Mouse (Mus musculus) kidney, embryonic 16.5 days (tissue): ENCODE results near the gene Rbm39. TPM values are rescaled to one million over a fixed set of nuclear protein-coding genes. Genes with fewer than 3 reads are reported as not detected.
"Not testable (repeated sequence)": the region's sequence is repeated elsewhere in the genome, so short reads cannot be mapped to it uniquely, and the experiment has no call there.

ENCODE experiments used
- ATAC-seq: fragments of 200-750 bp; cut with Nextera tagmentation; 2 replicates; pipeline ENCODE4 v1.8.0; 2017; ENCODE audit warnings: moderate TSS enrichment; ENCODE audit not compliant: low FRiP score, low TSS enrichment
- H3K27ac ChIP-seq: fragments of 300-500 bp; sonication (generic); 2 replicates; pipeline ENCODE4 v1.5.1; 2014; ENCODE audit warnings: low read length
- H3K27me3 ChIP-seq: fragments of 300-500 bp; sonication (generic); 2 replicates; pipeline ENCODE4 v1.6.1; 2014; ENCODE audit warnings: low read length, control low read depth, mixed read lengths; ENCODE audit not compliant: insufficient read depth
- H3K36me3 ChIP-seq: fragments of 300-500 bp; sonication (generic); 2 replicates; pipeline ENCODE4 v1.6.1; 2014; ENCODE audit warnings: low read length, control low read depth, mixed read lengths; ENCODE audit not compliant: insufficient read depth
- H3K4me1 ChIP-seq: fragments of 300-500 bp; sonication (generic); 2 replicates; pipeline ENCODE4 v1.6.1; 2014; ENCODE audit warnings: low read length, control low read depth, mixed read lengths; ENCODE audit not compliant: insufficient read depth
- H3K4me2 ChIP-seq: fragments of 300-500 bp; sonication (generic); replicated peaks from 2 replicates; pipeline ENCODE4 v1.6.1; 2014; ENCODE audit warnings: low read depth, low read length
- H3K4me3 ChIP-seq: fragments of 300-500 bp; sonication (generic); 2 replicates; pipeline ENCODE4 v1.5.1; 2014; ENCODE audit warnings: mild to moderate bottlenecking, low read length
- H3K9ac ChIP-seq: fragments of 300-500 bp; sonication (generic); replicated peaks from 2 replicates; pipeline ENCODE4 v1.6.1; 2014; ENCODE audit warnings: low read length
- H3K9me3 ChIP-seq: fragments of 300-500 bp; sonication (generic); 2 replicates; pipeline ENCODE4 v1.6.1; 2016; ENCODE audit warnings: low read length, control low read depth
- WGBS: fragments of 180-500 bp; shearing (Covaris S2); extraction: QIAGEN DNeasy Blood & Tissue Kit; methylation state at CpG from one replicate; pipeline ENCODE4 v1.1.7; 2014; 5-methylcytosine and 5-hydroxymethylcytosine counted together
- polyA plus RNA-seq: library from polyadenylated mRNA; unstranded; fragments of >200 nt; fragmentation: Nextera tagmentation; extraction: Ambion mirVana; gene quantifications from 2 replicates; pipeline ENCODE4 v1.2.1, GENCODE M21; 2015

Rbm39 gene
- polyA plus RNA-seq, 1 experiment from 2014 or later, result 569 TPM

DNA sequence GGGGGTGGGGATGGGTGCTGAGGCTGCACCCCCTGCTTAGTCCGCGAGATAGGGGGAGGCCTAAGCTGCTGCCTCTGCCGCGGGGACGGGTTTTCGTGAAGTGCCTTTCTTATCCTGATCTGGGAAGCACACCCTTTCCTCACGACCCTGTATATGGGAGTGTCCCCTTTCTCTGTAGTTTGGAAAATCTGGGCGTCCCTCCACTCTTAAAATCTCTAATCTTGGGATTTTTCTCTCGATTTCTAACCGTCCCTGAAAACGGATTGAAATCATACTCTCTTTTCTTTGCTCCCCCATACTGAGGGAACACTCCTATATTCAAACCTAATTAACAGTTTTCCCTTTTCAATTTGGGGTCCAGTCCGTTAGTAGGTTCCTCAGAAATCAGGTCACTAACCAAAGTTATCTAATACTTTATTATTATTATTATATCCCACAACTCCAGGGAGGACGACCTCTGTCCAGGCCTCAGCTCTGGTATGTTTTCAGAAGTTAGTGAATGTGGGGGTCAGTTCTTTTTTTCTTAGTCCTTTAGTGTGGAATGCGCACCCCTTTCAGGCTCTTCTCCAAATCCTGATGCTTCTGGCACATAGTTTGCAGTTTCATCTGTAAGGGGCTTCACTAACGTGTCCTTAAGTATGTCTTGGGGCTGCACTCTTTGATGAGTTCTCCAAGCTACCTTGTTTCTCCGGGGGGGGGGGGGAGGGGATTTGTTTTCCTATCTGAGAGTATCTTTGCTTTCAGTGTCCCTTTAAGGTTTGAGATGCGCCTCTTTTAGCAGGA is 17.3 kb upstream of the Rbm39 start:
- no peak for ATAC-seq
- 5% methylated on average over 17 of the region's 17 CpGs for WGBS

DNA sequence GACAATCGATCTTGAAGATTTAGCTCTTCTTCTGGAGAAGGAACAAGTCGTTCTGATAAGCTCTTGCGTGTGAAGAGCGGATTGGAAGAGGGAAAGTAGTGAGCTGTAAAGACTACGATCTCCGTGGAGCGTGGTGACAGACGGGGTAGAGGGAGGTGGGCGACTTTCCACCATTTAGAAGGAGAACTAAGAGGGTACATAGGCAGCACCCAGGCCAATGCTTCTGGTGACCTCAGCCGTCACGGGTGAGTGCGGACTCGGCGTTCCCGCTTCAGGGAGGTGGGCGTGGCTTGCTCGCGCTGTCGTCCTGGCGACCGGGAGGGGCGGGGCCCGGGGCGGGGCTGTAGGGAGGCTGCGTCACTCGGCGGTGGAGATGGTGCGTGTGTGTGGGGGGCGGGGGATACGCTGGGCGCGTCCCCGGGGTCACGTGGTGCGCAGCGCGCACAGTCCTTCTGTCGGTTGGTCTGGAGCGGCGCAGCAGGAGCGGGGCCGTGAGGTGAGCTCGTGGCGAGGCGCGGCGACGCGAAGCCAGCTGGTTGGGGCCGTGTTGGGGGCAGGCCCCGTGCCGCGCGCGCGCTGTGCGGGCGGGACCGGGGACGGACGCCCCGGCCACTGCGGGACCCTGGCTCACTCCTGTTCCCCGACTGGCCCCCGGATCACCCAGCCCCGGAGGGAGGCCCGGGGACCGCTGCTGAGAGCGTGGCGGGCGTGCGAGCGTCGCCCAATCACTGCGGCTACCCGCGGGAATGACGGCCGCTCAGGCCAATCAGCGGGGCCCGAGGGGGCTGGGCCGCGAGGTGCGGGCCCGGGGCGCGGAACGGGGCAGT is 16.5 kb upstream of the Rbm39 start, which contains the start of gene Phf20:
TSS of gene Phf20 (plus strand) at position 165 of the 827 bp plus-strand sequence.
- Histone ChIP-seq H3K9ac (peak within 1 kb of the TSS; percentile 91), H3K36me3 (peaks cover under 1% of the 10 kb centered on the region; the same call in 1 of the 2 replicates), H3K27ac (peak within 1 kb of the TSS; percentile 97), H3K9me3 (no peaks in the 10 kb centered on the region), H3K4me3 (peak within 1 kb of the TSS; percentile 80), H3K4me1 (peaks cover 35% of the 10 kb centered on the region), H3K4me2 (peak within 1 kb of the TSS; percentile 82), H3K27me3 (no peaks in the 10 kb centered on the region)
- under 1% methylated on average over 68 of the region's 88 CpGs for WGBS
- peak; percentile 98 for ATAC-seq

More for the DNA sequence above, 17.3 kb upstream of the Rbm39 start:
- peak overlapping the region; percentile 97 for H3K27ac ChIP-seq
- H3K4me1 ChIP-seq, result peaks cover 35% of the 10 kb centered on the region
- peak overlapping the region; percentile 82 for H3K4me2 ChIP-seq
- H3K4me3 ChIP-seq, result peak overlapping the region; percentile 80
- H3K9me3 ChIP-seq, result no peaks in the 10 kb centered on the region
- peaks cover 4% of the 10 kb centered on the region; the same call in 1 of the 2 replicates for H3K36me3 ChIP-seq
- peak overlapping the region; percentile 91 for H3K9ac ChIP-seq
- H3K27me3 ChIP-seq, result no peaks in the 10 kb centered on the region

DNA sequence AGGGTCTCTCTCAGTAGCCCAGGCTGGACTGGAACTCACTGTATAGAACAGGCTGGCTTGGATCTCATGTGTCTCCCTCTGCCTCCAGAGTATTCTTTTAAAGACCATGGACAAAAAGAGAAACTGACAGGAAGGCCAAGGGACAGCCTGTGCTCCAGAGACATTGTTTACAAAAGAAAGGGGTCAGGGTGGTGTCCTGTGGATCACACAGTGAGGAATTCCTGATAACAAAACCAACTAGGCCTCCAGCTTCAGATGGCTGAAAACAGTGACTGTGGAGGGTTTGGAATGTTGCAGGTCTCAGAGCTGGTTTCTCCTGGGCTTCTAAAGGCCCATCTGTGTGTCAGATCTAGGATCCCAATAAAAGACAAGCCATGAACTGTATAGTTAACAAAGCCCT is 14.5 kb upstream of the Rbm39 start:
- Histone ChIP-seq H3K4me3 (no peak overlapping the region), H3K27me3 (no peaks in the 10 kb centered on the region), H3K36me3 (no peaks in the 10 kb centered on the region), H3K27ac (no peak overlapping the region), H3K9me3 (no peaks in the 10 kb centered on the region), H3K4me1 (peaks cover 25% of the 10 kb centered on the region), H3K9ac (no peak overlapping the region), H3K4me2 (no peak overlapping the region)
- ATAC-seq, result no peak

DNA sequence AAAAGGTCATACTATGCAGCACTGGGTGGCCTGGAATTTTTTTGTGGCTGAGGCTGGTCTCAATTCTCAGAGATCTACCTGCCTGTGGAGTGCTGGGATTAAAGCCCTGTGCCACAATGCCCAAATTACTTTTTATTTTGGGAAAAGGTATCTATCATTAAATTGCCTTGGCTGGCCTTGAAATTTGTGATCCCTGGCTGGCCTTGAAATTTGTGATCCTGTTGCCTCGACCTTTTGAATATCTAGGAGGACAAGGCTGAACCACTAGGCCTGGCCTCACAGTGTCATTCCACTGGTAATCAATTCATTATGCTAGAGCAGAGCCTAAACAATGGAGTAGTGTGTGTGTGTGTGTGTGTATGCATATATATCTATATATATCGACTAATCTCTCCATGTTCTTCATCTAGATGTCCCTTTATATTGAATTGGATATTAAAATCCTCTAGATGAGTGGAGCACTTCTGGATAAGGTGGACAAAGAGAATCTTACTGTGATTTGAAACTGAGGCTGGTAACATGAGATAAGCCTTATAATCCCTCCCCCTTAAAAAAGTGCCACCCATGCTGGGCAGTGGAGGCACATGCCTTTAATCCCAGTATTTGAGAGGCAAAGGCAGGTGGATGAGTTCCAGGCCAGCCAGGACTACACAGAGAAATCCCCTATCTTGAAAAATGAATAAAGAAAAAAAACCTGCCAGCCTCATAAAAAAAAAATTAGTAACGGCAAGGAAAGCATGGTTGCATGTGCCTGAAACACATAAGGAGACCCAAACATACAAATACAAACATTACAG is 13.2 kb upstream of the Rbm39 start:
- H3K36me3 ChIP-seq, result no peaks in the 10 kb centered on the region
- H3K27me3 ChIP-seq, result no peaks in the 10 kb centered on the region
- H3K4me2 ChIP-seq, result no peak overlapping the region
- 82% methylated on average over 3 of the region's 3 CpGs for WGBS
- H3K4me1 ChIP-seq, result peaks cover 14% of the 10 kb centered on the region
- ATAC-seq, result no peak
- H3K4me3 ChIP-seq, result no peak overlapping the region
- no peak overlapping the region for H3K27ac ChIP-seq
- H3K9me3 ChIP-seq, result no peaks in the 10 kb centered on the region
- no peak overlapping the region for H3K9ac ChIP-seq

DNA sequence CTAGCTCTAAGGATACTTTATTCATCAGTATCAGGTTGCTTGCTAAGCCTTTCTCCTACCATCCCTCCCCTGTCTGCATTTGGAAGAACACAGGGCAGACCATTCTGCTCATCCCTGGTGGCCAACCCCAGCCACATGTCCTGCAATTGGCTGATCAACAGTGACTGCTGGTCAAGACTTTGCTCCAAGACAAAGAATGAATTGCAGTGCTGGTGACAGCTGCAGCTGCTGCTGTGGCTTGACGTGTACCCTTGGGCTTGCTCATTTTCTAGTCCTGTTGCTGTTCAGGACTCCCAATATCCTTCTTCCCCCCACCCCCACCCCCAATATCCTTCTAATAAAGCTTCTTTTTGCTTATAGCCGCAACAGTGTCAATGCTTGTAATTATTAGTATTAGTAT is 12.0 kb upstream of the Rbm39 start:
- H3K9ac ChIP-seq, result no peak overlapping the region

DNA sequence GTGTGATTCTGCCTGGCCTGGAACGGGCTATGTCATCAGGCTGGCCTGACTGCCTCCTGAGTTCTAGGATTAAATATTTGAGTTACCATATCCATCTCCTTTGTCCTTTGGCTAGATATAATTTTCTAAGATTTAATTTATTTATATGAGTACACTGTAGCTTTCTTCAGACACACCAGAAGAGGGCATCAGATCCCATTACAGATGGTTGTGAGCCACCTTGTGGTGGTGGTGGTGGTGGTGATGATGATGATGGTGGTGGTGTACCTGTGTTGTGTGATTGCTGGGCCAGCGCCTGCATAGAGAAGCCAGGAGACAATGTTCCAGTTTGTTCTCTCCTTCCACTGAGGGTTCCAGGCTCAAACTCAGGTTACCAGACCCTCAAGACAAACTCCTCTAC is 11.5 kb upstream of the Rbm39 start:
- Histone ChIP-seq H3K4me3 (no peak overlapping the region), H3K27me3 (no peaks in the 10 kb centered on the region), H3K9ac (no peak overlapping the region), H3K9me3 (no peaks in the 10 kb centered on the region), H3K36me3 (no peaks in the 10 kb centered on the region), H3K4me2 (no peak overlapping the region), H3K4me1 (peaks cover 6% of the 10 kb centered on the region; the same call in 1 of the 2 replicates), H3K27ac (no peak overlapping the region)
- ATAC-seq, result no peak
- WGBS, result 90% methylated on average over 2 of the region's 2 CpGs

More for the DNA sequence above, 12.0 kb upstream of the Rbm39 start:
- Histone ChIP-seq H3K27ac (no peak overlapping the region), H3K4me1 (peaks cover 6% of the 10 kb centered on the region; the same call in 1 of the 2 replicates), H3K4me2 (no peak overlapping the region), H3K27me3 (no peaks in the 10 kb centered on the region), H3K9me3 (no peaks in the 10 kb centered on the region), H3K4me3 (no peak overlapping the region), H3K36me3 (no peaks in the 10 kb centered on the region)
- WGBS, result 83% methylated on average over 2 of the region's 2 CpGs
- ATAC-seq, result no peak

DNA sequence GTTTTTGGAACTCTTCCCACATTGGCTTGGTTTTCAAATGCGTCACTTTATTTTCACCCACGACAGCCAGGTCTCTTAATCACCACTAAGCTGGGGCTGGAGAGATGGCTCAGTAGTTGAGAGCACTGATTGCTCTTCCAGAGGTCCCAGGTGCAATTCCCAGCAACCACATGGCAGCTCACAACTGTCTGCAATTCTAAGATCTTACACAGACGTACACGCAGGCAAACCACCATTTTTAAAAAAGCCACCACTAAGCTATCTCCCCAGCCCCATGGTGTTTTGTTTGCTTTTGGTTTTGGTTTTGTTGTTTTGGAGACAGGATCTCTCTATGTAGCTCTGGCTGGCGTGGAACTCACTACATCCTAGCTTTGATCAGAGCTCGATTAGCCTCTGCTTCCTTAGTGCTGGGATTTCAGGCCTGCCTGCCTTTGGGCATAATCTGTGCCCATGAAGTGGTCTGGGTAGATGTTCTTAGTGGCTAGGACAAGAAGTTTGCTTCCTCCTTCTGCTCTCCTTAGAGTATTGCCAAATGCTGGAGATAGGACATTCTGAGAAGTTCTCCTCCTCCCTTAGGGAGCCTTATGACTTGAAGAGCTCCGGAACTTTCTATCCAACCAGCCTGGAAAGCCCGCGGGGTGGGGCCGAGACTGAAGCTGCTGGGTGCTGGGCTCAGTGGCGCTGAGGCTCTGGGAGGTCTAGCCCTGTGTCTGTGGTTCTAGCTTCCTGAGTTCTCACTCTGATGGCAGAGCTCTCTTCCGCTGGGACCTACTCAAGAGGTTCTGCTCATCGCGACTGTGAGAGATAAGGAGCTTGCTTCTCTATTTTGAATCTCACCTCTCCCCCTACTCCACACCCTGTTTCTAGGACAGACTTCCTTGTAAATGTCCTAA is 10.2 kb upstream of the Rbm39 start:
- H3K4me2 ChIP-seq, result no peak overlapping the region
- H3K9me3 ChIP-seq, result no peaks in the 10 kb centered on the region
- no peak for ATAC-seq
- H3K27me3 ChIP-seq, result no peaks in the 10 kb centered on the region
- H3K27ac ChIP-seq, result no peak overlapping the region
- H3K4me1 ChIP-seq, result no peaks in the 10 kb centered on the region
- H3K4me3 ChIP-seq, result no peak overlapping the region
- H3K36me3 ChIP-seq, result no peaks in the 10 kb centered on the region
- no peak overlapping the region for H3K9ac ChIP-seq
- WGBS, result 75% methylated on average over 14 of the region's 14 CpGs

DNA sequence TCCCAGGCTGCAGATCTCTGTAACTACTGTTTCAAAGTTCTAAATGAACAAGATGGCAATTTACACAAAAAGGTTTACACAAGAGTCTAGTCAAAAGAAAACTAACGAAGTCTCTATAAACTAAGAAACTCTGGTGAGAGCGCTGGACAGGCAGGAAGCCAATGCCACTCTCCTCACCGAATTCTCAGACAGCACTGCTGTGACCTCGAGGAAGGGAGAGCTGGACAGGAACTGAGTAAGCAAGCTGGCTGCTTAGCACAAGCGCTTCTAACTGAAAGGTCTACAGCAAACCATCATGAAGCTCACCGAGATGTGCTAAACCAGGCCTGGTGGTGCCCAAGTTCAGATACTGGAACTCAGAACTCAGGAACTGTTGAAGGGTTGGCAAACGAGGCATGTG is 9.2 kb upstream of the Rbm39 start:
- H3K27me3 ChIP-seq, H3K4me3 ChIP-seq, H3K9me3 ChIP-seq, H3K4me1 ChIP-seq, ATAC-seq, H3K9ac ChIP-seq, H3K36me3 ChIP-seq, H3K27ac ChIP-seq, H3K4me2 ChIP-seq: not testable (repeated sequence)
- 74% methylated on average over 7 of the region's 7 CpGs for WGBS

DNA sequence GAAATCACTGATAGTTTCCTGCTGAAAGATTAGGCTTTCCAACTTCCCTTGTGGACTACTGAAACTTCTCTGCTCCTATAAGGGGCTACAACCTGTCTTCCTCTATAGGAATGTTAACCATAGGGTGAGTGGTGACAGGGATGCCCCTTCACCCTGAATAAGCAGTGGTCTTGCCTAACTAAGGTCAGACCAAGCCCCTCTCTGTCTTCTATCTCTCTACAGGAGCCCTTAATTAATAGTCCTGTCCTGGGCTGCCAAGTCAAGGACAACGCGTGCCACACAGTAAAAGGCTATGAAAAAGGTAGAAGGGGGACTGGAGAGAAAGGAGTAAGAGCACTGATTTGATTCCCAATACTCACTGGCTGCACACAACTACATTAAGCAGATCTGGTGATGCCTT is 1.6 kb upstream of the Rbm39 start:
- H3K9me3 ChIP-seq, result no peaks in the 10 kb centered on the region
- H3K4me1 ChIP-seq, result peaks cover 19% of the 10 kb centered on the region
- H3K36me3 ChIP-seq, result peaks cover 8% of the 10 kb centered on the region
- peak overlapping the region; percentile 76 for H3K9ac ChIP-seq
- 80% methylated on average over 2 of the region's 2 CpGs for WGBS
- no peak for ATAC-seq
- H3K4me2 ChIP-seq, result peak overlapping the region; percentile 70; the same call in 1 of the 2 replicates
- no peak overlapping the region for H3K27ac ChIP-seq
- no peaks in the 10 kb centered on the region for H3K27me3 ChIP-seq
- H3K4me3 ChIP-seq, result no peak overlapping the region
